Mouse (Mus musculus) testis, adult 2 months (tissue): Measurements from ENCODE around the gene Mrpl20.

ENCODE experiments used
- CTCF ChIP-seq: fragments of 200-500 bp; IDR thresholded peaks from 2 replicates; pipeline ENCODE4 v1.5.1; 2012; ENCODE audit warnings: low read depth, mild to moderate bottlenecking, inconsistent platforms, low read length, moderate library complexity; ENCODE audit not compliant: control insufficient read depth, insufficient read depth, insufficient replicate concordance
- POLR2A ChIP-seq: fragments of 200-500 bp; IDR thresholded peaks from 2 replicates; pipeline ENCODE4 v1.6.1; 2012; ENCODE audit warnings: low read depth, mild to moderate bottlenecking, inconsistent platforms, low read length, moderate library complexity; ENCODE audit not compliant: control insufficient read depth

DNA sequence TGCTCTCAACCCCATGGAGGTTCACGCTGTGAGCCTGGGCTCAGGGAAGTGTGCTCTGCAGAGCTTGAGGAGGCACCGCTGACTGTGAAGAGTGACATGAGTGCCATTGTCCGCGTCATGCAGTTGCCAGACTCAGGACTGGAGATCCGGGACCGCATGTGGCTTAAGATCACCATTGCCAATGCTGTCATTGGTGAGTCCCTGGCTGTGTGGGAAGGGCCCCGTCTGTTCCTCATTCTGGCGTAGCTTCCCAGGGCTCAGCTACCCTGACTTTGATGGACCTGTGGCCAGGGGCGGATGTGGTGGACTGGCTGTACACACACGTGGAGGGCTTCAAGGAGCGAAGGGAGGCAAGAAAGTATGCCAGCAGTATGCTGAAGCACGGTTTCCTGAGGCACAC lies 53.4 kb downstream of the Mrpl20 start:
- TF ChIP-seq CTCF (no peak), POLR2A (no peak)
